Mouse (Mus musculus): ENCODE data around the gene Atf4.

Atf4 gene

DNA sequence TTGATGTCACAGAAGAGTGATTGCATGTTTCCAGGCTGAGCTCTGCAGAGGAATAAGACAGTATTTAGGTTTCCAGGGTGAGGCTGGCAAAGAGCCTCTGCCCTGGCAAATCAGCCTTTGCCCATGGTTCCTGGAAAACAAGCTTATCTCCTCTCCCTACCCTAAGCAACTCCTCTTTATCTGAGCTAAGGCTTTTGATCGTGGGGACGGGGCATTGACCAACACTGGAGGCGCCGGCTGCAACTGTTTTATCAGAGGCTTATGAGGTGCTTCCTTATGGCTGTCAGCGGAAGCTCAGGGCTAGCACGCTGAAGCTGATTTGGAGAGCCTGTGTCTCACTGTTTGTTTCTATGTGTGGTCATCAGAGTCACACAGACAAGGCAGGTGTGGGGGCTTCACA lies 4.4 kb upstream of the Atf4 start:
- DNase-seq: no peak

- no peak for DNase-seq
Measured at GRCm38 (mm10) chr15:80253530-80253929, 1.5 kb upstream of the Atf4 start.

DNA sequence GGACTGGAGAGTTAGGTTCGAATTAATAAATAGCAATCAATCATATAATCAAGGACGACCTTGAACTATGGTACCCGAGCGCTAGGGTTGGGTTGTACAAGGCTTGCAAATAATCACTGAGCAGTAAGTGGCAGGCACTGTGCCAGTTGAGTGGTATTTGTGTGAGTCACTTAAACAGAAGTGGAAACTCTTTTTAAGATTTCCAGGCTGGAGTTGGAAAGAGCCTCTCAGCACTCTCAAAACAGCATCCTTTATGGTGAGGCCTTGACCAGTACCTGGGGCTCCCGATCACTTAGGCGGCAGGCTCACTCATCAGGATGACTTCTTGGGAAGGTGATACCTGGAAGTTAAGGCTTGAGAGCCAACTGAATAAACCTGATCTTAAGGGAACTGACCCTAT lies 777 bp upstream of the Atf4 start:
- peak; percentile 47 for DNase-seq

DNA sequence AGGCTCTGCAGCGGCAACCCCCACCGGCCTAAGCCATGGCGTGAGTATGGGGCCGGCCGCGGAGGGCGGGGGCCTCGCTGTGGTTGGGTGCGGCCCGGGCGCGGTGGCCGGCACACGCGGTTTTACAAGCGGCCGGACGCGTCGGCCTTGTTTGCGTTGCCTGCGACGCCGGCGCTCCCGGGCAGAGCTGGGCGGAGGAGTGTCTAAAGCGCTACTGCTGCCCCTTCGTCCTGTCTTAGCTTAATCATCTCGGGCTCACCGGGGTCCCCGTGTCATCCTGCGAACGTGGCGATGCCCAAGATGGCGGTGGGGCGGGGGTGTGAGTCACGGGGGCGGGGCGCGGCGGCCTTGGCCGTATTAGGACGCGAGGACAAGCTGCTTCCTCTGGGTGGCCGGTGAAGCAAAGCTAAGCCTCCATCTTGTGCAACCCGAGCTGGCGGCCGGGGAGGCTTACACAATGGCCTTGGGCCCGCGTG lies 700 bp downstream of the Atf4 start:
- peak; percentile 87 for DNase-seq

DNA sequence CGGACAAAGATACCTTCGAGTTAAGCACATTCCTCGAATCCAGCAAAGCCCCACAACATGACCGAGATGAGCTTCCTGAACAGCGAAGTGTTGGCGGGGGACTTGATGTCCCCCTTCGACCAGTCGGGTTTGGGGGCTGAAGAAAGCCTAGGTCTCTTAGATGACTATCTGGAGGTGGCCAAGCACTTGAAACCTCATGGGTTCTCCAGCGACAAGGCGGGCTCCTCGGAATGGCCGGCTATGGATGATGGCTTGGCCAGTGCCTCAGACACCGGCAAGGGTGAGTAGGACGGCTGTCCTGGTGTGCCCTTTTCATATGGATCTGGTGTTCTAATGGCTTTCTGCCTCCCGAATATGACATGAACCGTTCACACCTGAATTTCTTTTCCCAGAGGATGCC lies 1.3 kb downstream of the Atf4 start:
- DNase-seq: peak; percentile 8

- no peak for DNase-seq
Measured at GRCm38 (mm10) chr15:80256656-80257601, 1.9 kb downstream of the Atf4 start.

- no peak for DNase-seq
Measured at GRCm38 (mm10) chr15:80257602-80258239, 2.7 kb downstream of the Atf4 start.

DNA sequence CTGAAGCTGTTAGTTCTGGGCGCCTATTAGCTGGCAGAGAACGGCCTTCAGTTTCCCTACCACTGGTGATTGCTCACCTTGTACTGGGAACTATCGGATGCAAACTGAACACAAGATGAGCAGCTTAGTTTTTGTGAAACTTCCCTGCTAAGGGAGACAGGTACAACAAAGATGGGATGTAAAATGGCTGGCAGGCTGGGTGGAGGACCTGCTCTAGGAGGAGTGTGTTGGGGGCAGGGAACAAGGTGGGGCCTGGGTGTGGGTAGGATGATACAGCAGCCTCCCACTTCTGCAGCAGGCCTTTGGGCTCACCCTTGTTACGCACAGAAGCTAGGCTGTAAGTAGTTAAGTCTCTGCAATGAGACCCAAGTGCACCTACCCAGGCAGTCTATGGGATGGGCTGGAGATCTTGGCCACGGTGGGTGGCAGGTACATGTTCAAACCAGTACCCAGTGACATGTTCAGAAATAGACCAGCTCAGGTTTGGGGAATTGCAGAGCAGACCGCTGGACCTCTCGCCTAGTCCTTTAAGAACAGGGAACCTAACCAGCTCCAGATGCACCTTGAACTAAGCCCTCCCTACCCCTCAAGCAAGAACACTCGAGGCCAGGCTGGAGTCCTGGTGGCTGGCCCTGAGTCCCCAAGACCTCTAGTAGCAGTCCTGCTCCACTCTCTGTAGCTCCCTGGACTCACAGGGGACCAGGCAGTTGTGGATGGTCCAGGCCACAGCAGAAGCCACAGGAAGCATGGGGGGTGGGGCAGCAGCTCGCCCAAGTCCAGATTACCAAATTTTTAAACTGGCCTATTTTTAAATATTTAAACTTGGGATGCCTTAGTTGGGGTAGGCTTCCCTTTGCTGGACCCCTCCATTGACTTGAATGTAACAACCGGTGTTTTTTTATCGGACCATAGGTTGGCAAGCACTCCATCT lies 3.5 kb downstream of the Atf4 start:
- DNase-seq: no peak

GRCm38 (mm10) chr15:80259406-80260045 lies 4.5 kb downstream of the Atf4 start:
- DNase-seq: no peak

DNA sequence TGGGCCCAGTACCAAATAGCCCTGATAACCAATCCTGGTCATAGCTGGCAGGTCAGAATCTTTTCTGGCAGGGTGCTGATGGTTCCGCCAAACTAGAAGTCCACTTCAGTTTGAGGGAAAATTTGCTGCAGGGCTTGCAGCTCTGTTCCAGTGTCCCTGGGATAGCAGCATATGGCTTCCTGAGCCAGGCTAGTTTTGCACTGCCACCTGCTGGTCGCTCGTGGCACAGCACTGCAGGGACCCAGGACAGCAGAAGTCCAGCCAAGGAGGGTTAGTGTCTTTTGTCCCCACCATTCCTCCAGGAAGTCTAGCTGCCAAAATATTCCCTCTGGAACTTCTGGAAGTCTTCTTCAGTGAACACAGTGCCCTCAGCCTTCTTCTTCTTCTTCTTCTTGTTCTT lies 5.7 kb downstream of the Atf4 start:
- DNase-seq: peak; percentile 90

DNA sequence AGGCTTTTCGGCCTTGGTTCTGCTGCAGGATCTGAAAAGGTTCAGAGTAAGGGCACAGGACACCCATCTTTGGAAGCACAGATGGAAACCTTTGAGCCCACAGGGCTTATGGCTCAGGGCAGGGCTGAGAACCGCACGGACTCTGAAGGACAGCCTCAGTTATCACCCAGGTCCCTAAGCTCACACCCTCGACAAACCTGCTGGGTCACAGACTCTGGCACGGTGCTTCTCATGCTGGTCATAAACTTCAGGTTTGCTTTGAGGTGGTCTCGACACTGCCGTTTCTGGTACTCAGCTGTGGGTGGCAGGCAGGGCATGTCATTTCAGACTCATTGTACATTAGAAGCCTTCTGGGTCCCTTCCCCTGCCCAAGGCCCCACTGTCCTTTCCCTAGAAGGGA lies 6.1 kb downstream of the Atf4 start:
- no peak for DNase-seq

GRCm38 (mm10) chr15:80263610-80264575 lies 8.9 kb downstream of the Atf4 start, which contains the start of gene Rps19bp1:
Gene Rps19bp1 (minus strand): TSS chr15:80264315.
- peak; percentile 87 for DNase-seq

DNA sequence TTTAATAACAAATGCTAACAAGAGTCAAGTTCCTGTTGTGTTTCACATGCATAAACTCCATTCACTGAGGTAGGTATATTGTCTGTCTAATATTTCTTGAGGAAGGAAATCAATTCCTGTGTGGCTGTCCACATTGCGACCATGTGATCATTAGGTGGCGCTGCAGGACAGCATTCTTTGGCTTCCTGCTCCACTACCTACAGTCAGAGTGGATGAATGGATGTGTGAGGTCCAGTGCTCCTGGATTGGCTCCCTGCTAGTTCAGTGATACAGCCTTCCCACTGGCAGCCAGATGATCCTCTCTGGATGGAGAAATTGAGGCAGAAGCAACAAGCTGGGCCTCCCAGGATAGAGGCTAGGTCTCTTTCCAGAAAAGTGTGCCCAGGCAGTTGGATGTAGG lies 11.3 kb downstream of the Atf4 start:
- peak; percentile 87 for DNase-seq

GRCm38 (mm10) chr15:80271858-80272396 lies 16.9 kb downstream of the Atf4 start:
- DNase-seq: no peak

DNA sequence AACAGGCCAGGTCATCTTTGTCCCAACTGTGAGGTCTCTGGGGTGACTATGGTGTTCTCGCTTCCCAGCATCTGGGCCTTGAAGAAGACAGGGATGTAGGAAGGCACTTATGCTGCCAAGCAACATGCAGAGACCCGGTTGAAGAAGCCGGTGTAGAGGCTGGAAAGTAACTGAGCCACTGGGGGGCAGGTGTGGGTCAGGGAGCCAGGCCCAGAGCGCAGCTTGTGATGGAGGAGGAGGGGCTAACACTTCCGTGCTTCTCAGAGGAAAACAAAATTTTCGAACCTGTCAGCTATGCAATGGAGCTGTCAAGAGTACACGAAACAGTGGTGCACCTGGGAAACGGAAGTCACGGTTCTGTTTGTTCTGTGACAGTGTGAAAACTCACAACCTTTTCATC lies 22.1 kb downstream of the Atf4 start:
- no peak for DNase-seq

DNA sequence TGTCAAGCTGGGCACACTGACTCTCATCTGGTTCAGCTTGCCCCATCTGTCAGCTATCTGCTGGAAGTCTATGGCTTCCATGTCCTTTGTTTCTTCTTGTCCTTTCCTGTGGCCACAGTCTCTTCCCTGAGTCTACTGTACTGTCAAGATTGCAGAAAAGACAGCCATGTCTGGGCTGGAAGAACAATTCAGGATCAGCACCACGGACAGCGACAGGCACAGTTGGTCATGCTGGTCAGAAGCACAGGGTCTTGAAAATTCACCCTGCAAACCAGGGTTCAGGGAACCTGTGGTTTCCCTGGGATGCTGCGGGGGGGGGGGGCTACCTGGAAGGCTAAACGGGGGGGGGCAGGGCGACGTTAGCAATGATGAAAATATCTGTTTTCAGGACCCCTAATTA lies 22.6 kb downstream of the Atf4 start:
- DNase-seq: peak; percentile 79

DNA sequence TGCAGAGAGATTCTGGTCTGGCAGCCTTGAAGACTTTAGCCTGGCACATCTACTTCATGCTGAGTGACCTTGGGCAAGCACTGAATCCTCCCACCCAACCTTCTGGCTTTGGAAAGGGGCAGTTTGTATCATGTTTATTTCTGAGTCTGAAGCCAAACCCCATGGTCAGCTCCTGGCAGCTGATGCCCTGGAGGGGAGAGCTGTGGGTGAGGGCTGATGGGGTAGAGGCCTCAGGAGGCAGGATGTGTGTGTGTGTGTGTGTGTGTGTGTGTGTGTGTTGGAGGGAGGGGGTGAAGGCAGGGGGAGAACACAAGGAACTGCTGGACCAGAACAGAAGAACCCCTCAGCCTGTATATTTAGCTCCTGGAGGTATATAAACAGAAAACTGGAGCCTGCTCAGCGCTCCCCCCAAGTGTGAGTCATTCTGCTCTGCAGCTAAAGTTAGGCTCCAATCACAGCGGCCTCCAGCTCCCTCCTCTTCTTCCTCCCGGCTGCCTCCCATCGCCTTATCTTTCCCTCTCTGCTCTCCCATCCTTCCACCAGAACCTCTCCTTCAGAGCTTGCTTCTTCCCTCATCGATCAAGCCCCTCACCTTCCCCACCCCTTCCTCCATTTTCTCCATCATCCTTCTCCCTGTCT lies 23.3 kb downstream of the Atf4 start:
- DNase-seq: no peak

GRCm38 (mm10) chr15:80279053-80279452 lies 24.1 kb downstream of the Atf4 start:
- DNase-seq: no peak

- DNase-seq: peak; percentile 46
Measured at GRCm38 (mm10) chr15:80280646-80281045, 25.7 kb downstream of the Atf4 start.

DNA sequence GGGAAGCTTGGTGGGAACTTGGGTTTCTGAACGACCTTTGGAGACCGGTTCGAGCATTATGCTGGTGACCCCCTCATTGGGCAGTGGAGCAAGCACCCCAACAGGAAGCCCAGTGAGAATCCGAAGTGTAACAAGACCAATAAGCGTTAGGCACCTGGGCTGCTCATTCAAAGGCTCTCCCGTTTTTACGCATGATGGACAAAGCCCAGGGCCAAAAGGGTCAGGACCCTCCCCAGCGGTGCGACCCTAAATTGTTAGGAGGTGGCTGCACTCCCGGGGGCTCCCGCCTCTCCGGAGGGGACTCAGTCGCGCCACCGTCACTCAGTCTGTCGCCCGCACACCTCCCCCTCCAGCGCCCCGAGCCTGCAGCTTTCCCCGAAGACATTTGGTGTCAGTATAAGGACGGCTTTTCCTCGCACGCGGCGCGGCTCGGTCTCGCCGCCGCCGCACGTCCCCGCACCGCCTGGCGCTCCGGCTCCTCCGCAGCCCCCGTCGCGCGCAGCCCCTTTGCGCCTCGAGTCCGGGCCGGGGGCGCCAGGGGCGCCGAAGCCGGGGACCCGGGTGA lies 31.9 kb downstream of the Atf4 start, which contains the start of gene Cacna1i:
Gene Cacna1i, plus strand, starts transcription at position 388 of the 565 bp plus-strand sequence.
- no peak for DNase-seq
